Mouse (Mus musculus): ENCODE data around the gene Ripply3. TPM values are rescaled to one million over a fixed set of nuclear protein-coding genes. Genes with fewer than 3 reads are reported as not detected.

The Ripply3 gene
- 1.3 and 2.2 TPM in 2 replicates for polyA plus RNA-seq (2012; rRNA removed; ENCODE audit: low replicate concordance)

DNA sequence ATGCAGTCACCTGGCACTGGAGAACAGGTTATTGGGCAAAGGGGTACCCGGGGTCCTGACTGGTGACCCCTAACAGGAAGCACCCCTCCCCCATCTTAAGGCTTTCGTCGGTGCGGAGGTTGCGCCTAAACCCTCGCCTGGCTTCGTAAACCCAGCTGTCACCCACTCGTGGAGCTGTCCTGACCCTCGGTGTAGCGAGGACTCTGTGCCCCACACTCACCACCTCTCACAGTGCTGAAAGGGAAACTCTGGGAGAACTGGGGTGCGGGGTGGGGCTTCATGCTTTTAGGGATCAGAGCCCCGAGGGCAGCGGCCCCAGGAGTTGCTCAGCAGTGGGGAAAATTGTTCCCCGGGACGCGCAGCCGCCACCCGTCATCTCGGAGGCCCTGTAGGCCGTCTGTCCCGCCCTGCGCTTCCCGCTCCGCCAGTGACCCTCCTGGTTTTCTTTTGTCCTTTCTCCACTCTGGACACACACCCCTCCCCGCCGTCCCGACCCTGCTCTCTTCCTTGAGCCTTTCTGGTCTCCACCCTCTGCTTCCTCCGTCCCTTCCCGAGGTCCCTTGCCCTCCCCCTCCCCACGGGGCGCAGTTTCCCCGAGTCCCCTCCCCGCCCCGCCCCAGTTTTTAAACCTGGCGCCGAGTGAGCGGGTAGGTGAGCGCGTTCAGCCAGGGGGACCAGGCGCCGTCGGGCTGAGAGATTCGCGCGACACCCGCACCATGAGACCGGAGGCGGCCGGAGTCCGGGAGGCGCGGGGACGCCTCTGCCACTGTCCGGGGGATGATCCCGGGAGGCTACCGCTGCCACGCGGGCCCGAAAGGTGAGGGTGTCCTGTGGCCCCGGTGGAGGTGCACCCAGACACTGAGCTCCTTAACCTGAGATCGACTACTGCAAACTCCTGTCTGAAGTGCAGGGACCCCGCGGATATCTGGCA, at the start of gene Ripply3:
Gene Ripply3, plus strand, starts transcription at position 640 of the 931 bp plus-strand sequence.

GRCm38 (mm10) chr16:94313229-94314030, 14.8 kb upstream of the Ripply3 start, which contains the start of gene Hlcs:
Hlcs (minus strand) TSS chr16:94313571.

GRCm38 (mm10) chr16:94370173-94370914, 42.1 kb downstream of the Ripply3 start, which contains the start of gene Ttc3:
Ttc3 (plus strand) TSS chr16:94370618.

GRCm38 (mm10) chr16:94371301-94371931, 43.2 kb downstream of the Ripply3 start, which contains the start of gene Pigp:
Pigp (minus strand) TSS chr16:94371842.

Other genes starting within 250 kb of the Ripply3 start
- gene Sim2, start 243.5 kb upstream of the Ripply3 start, polyA plus RNA-seq (2012; rRNA removed; ENCODE audit: low replicate concordance), result not detected in 2 replicates
- 2.4 and 3.3 TPM in 2 replicates for gene Hlcs, start 14.8 kb upstream of the Ripply3 start, polyA plus RNA-seq (2012; rRNA removed; ENCODE audit: low replicate concordance)
- 5.9 and 9.4 TPM in 2 replicates for gene Ttc3, start 42.2 kb downstream of the Ripply3 start, polyA plus RNA-seq (2012; rRNA removed; ENCODE audit: low replicate concordance)
- gene Pigp, start 43.4 kb downstream of the Ripply3 start, polyA plus RNA-seq (2012; rRNA removed; ENCODE audit: low replicate concordance), result 20.1 and 23.7 TPM in 2 replicates
- 15.4 and 16.1 TPM in 2 replicates for gene Vps26c, start 198.4 kb downstream of the Ripply3 start, polyA plus RNA-seq (2012; rRNA removed; ENCODE audit: low replicate concordance)
- gene Dyrk1a, start 241.6 kb downstream of the Ripply3 start, polyA plus RNA-seq (2012; rRNA removed; ENCODE audit: low replicate concordance), result 19.1 and 22.0 TPM in 2 replicates